Mouse (Mus musculus): ENCODE measurements around the gene Zfp853.

- TF ChIP-seq POLR2A (IDR thresholded peaks at IDR 0.05; ENCODE audit: borderline replicate concordance, insufficient read depth, low read length) (no peak), CTCF (IDR thresholded peaks at IDR 0.05; ENCODE audit: borderline replicate concordance, insufficient read depth, low read depth, low read length) (no peak)
Measured at GRCm38 (mm10) chr5:143317288-143317610, 23.8 kb upstream of the Zfp853 start.
